7 mouse cellular contexts compared by ENCODE assay signal in the genomic region with DNA sequence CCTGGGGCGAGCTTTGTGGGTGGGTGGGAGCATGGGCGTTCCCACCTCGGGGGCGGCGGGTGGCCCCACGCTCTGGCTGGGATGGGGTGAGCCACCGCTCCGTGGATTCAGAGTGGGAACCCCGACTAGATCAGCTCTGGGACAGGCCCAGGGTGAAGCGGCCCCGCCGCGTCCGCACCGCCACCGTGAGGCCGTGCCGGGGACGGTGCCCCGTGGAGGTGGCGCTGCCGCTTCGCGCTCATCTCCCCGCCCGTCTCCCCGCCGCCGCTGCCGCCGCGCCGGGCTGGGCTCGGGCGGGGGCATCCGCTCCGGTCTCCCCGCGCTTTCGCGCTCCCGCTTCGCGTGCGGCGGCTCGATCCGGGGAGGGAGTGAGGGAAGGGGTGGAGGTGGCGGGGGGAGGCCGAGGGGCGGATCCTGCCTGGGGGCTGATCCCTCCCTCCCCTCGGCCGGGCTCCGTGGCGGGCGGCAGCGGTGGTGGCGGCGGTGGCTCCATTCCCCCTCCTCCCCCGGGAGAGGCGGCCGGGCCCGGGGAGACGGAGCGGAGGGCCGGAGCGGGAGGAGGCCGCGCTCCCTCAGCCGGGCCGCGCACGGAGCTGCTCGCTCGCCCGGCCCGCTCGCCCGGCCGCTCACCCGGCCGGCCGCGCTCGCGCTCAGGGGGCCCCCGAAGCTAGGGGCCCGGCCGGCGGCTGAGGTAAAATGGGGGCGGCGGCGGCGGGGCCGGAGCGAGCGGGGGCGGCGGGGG. TPM values are rescaled to one million over a fixed set of nuclear protein-coding genes. Genes with fewer than 3 reads are reported as not detected.
DNase-seq lines count a peak whose midpoint lies in the region; ATAC-seq and TF ChIP-seq lines count a peak whose summit lies in the region.

A gene (plus strand): TSS at position 420 of the 742 bp plus-strand sequence.

- peak; percentile 87 to 89 for DNase-seq in adrenal gland, adult 18-20 months (ENCODE audit: low spot score in 2 of 2)
- DNase-seq in embryonic facial prominence, embryonic 10.5 days (ENCODE audit: low spot score) = peak; percentile 87
- DNase-seq in gonadal fat pad, adult 2 months (ENCODE audit: low read depth) = no peak
- peak; percentile 88 for DNase-seq in left cerebral cortex, postnatal 4 days
- peak; percentile 97 for DNase-seq in midbrain, embryonic 11.5 days (ENCODE audit: low spot score, missing footprints)
- peak; percentile 78 for DNase-seq in right cerebral cortex, postnatal 4 days

- H3K27me3 ChIP-seq in embryonic facial prominence, embryonic 10.5 days (replicated peaks; ENCODE audit: low read depth, poor library complexity, severe bottlenecking) = 0 out of 2 replicates have a peak, but pooled peaks cover 3% of the 10 kb centered on the region
- H3K27me3 ChIP-seq in intestine, postnatal 0 days (replicated peaks; ENCODE audit: control insufficient read depth, insufficient read depth, low read length) = no peaks in the 10 kb centered on the region
- no peaks in the 10 kb centered on the region for H3K27me3 ChIP-seq in midbrain, embryonic 11.5 days (ENCODE audit: control insufficient read depth, insufficient read depth, low read length)

- H3K4me3 ChIP-seq in embryonic facial prominence, embryonic 10.5 days = peak within 1 kb of the TSS; percentile 88
- H3K4me3 ChIP-seq in intestine, postnatal 0 days (ENCODE audit: low read depth, low read length) = peak within 1 kb of the TSS; percentile 90
- peak within 1 kb of the TSS; percentile 100 for H3K4me3 ChIP-seq in midbrain, embryonic 11.5 days (ENCODE audit: low read depth, low read length)

- peak; percentile 78 for TF ChIP-seq CTCF in intestine, postnatal 0 days (IDR thresholded peaks at IDR 0.05; ENCODE audit: low read depth)

- peak within 1 kb of the TSS; percentile 100 for H3K9ac ChIP-seq in intestine, postnatal 0 days (ENCODE audit: low read depth, low read length)
- H3K9ac ChIP-seq in midbrain, embryonic 11.5 days (ENCODE audit: low read length) = peak within 1 kb of the TSS; percentile 100

- intact Hi-C loops in left cerebral cortex, postnatal 4 days (cut with DNase I) = no loop called here

- peak; percentile 78 for ATAC-seq in intestine, postnatal 0 days
- ATAC-seq in midbrain, embryonic 11.5 days (ENCODE audit: low FRiP score) = peak; percentile 81

- peak within 1 kb of the TSS; percentile 72 for H3K4me2 ChIP-seq in intestine, postnatal 0 days (replicated peaks; ENCODE audit: low read depth)
- H3K4me2 ChIP-seq in midbrain, embryonic 11.5 days = peak within 1 kb of the TSS; percentile 97

- no peaks in the 10 kb centered on the region for H3K9me3 ChIP-seq in embryonic facial prominence, embryonic 10.5 days
- no peaks in the 10 kb centered on the region for H3K9me3 ChIP-seq in intestine, postnatal 0 days (ENCODE audit: control insufficient read depth)
- no peaks in the 10 kb centered on the region for H3K9me3 ChIP-seq in midbrain, embryonic 11.5 days (ENCODE audit: control insufficient read depth, low read length)

- peaks cover 36% of the 10 kb centered on the region for H3K4me1 ChIP-seq in embryonic facial prominence, embryonic 10.5 days
- no peaks in the 10 kb centered on the region for H3K4me1 ChIP-seq in intestine, postnatal 0 days (replicated peaks; ENCODE audit: control insufficient read depth, insufficient read depth, low read length)
- H3K4me1 ChIP-seq in midbrain, embryonic 11.5 days (ENCODE audit: control insufficient read depth, insufficient read depth, low read length) = peaks cover 25% of the 10 kb centered on the region

- H3K36me3 ChIP-seq in embryonic facial prominence, embryonic 10.5 days (replicated peaks) = peaks cover 12% of the 10 kb centered on the region
- H3K36me3 ChIP-seq in intestine, postnatal 0 days (ENCODE audit: control insufficient read depth, insufficient read depth) = peaks cover 2% of the 10 kb centered on the region; the same call in 1 of the 2 replicates
- H3K36me3 ChIP-seq in midbrain, embryonic 11.5 days (ENCODE audit: control insufficient read depth, insufficient read depth, low read length) = peaks cover under 1% of the 10 kb centered on the region; the same call in 1 of the 2 replicates

- H3K27ac ChIP-seq in embryonic facial prominence, embryonic 10.5 days (replicated peaks) = peak within 1 kb of the TSS; percentile 100
- H3K27ac ChIP-seq in intestine, postnatal 0 days (ENCODE audit: low read depth, low read length) = peak within 1 kb of the TSS; percentile 100
- H3K27ac ChIP-seq in midbrain, embryonic 11.5 days (ENCODE audit: low read depth, low read length) = peak within 1 kb of the TSS; percentile 97

- under 1% methylated on average over 98 of the region's 99 CpGs for WGBS in embryonic facial prominence, embryonic 10.5 days
- WGBS in intestine, postnatal 0 days = under 1% methylated on average over 40 of the region's 99 CpGs
- 0% methylated on average over 27 of the region's 99 CpGs for WGBS in midbrain, embryonic 11.5 days

RNA-seq across cellular contexts. Expression of the gene that starts here (rescaled TPM):
- total RNA-seq in adrenal gland, adult 18-20 months (2021) = 10 to 100 TPM; 51.7 to 91.8 TPM
- polyA plus RNA-seq in embryonic facial prominence, embryonic 10.5 days (2016; fragmentation: Nextera tagmentation; extraction: Ambion mirVana) = 9.1 and 12.1 TPM in 2 replicates
- polyA plus RNA-seq in gonadal fat pad, adult 2 months (2012; rRNA removed) = 33.6 and 35.5 TPM in 2 replicates
- 42.9 and 44.4 TPM in 2 replicates for polyA plus RNA-seq in intestine, postnatal 0 days (2015; fragmentation: Nextera tagmentation; extraction: Ambion mirVana)
- total RNA-seq in left cerebral cortex, postnatal 4 days (2021) = 10 to 100 TPM; 40.4 to 41.5 TPM
- polyA plus RNA-seq in midbrain, embryonic 11.5 days (2014; fragmentation: Nextera tagmentation; extraction: Ambion mirVana) = 6.5 and 9.7 TPM in 2 replicates
